Mouse (Mus musculus) hindbrain, embryonic 16.5 days (tissue): Measurements from ENCODE around the gene Tbc1d10c. TPM values are rescaled to one million over a fixed set of nuclear protein-coding genes. Genes with fewer than 3 reads are reported as not detected.

Experiments used
- ATAC-seq: fragments of 200-750 bp; cut with Nextera tagmentation; 2 replicates; pipeline ENCODE4 v1.8.0; 2017; ENCODE audit warnings: moderate TSS enrichment, moderate library complexity
- H3K27ac ChIP-seq: fragments of 300-500 bp; sonication (generic); 2 replicates; pipeline ENCODE4 v1.5.1; 2014; ENCODE audit warnings: low read depth, mild to moderate bottlenecking, control low read depth, low read length, moderate library complexity
- H3K27me3 ChIP-seq: fragments of 300-500 bp; sonication (generic); replicated peaks from 2 replicates; pipeline ENCODE4 v1.6.1; 2014; ENCODE audit warnings: low read length; ENCODE audit not compliant: control insufficient read depth, insufficient read depth
- H3K36me3 ChIP-seq: fragments of 300-500 bp; sonication (generic); 2 replicates; pipeline ENCODE4 v1.6.1; 2014; ENCODE audit warnings: mild to moderate bottlenecking, low read length, moderate library complexity, mixed read lengths; ENCODE audit not compliant: control insufficient read depth, insufficient read depth
- H3K4me1 ChIP-seq: fragments of 300-500 bp; sonication (generic); 2 replicates; pipeline ENCODE4 v1.6.1; 2014; ENCODE audit warnings: low read depth, low read length; ENCODE audit not compliant: control insufficient read depth, insufficient read depth
- H3K4me2 ChIP-seq: fragments of 300-500 bp; sonication (generic); 2 replicates; pipeline ENCODE4 v1.6.1; 2014; ENCODE audit warnings: mild to moderate bottlenecking, low read length, control low read depth, moderate library complexity
- H3K4me3 ChIP-seq: fragments of 300-500 bp; sonication (generic); 2 replicates; pipeline ENCODE4 v1.5.1; 2014; ENCODE audit warnings: mild to moderate bottlenecking, low read length, control low read depth, moderate library complexity
- H3K9ac ChIP-seq: fragments of 300-500 bp; sonication (generic); 2 replicates; pipeline ENCODE4 v1.6.1; 2014; ENCODE audit warnings: low read depth, mild to moderate bottlenecking, control low read depth, low read length, moderate library complexity
- H3K9me3 ChIP-seq: fragments of 300-500 bp; sonication (generic); 2 replicates; pipeline ENCODE4 v1.6.1; 2014; ENCODE audit warnings: mild to moderate bottlenecking, low read length, moderate library complexity; ENCODE audit not compliant: control insufficient read depth
- WGBS: fragments of 180-500 bp; shearing (Covaris S2); extraction: QIAGEN DNeasy Blood & Tissue Kit; methylation state at CpG from one replicate; pipeline ENCODE4 v1.1.7; 2014; 5-methylcytosine and 5-hydroxymethylcytosine counted together
- polyA plus RNA-seq: library from polyadenylated mRNA; unstranded; fragments of >200 nt; fragmentation: Nextera tagmentation; extraction: Ambion mirVana; gene quantifications from 2 replicates; pipeline ENCODE4 v1.2.1, GENCODE M21; 2015

Tbc1d10c gene
- polyA plus RNA-seq, 1 experiment from 2014 or later: 1.1 TPM

GRCm38 (mm10) chr19:4184976-4185975 is 5.8 kb downstream of the Tbc1d10c start:
- no peak overlapping the region for H3K27ac ChIP-seq
- no peak overlapping the region for H3K4me2 ChIP-seq
- WGBS: 67% methylated on average over 15 of the region's 15 CpGs

GRCm38 (mm10) chr19:4183689-4184088 is 7.4 kb downstream of the Tbc1d10c start:
- WGBS: 68% methylated on average over 2 of the region's 2 CpGs
- H3K9ac ChIP-seq: no peak overlapping the region
- no peaks in the 10 kb centered on the region for H3K9me3 ChIP-seq
- no peak overlapping the region for H3K27ac ChIP-seq
- H3K4me2 ChIP-seq: no peak overlapping the region
- no peaks in the 10 kb centered on the region for H3K36me3 ChIP-seq
- peaks cover 5% of the 10 kb centered on the region for H3K4me1 ChIP-seq
- no peak overlapping the region for H3K4me3 ChIP-seq
- no peaks in the 10 kb centered on the region for H3K27me3 ChIP-seq
- ATAC-seq: no peak

More at GRCm38 (mm10) chr19:4184976-4185975, 5.8 kb downstream of the Tbc1d10c start:
- H3K9me3 ChIP-seq: no peaks in the 10 kb centered on the region
- no peak for ATAC-seq
- H3K27me3 ChIP-seq: no peaks in the 10 kb centered on the region
- H3K36me3 ChIP-seq: no peaks in the 10 kb centered on the region
- no peak overlapping the region for H3K9ac ChIP-seq
- H3K4me3 ChIP-seq: no peak overlapping the region
- H3K4me1 ChIP-seq: peaks cover 5% of the 10 kb centered on the region

- Histone ChIP-seq H3K4me2 (no peak overlapping the region), H3K9ac (no peak overlapping the region), H3K4me1 (peaks cover 5% of the 10 kb centered on the region), H3K9me3 (no peaks in the 10 kb centered on the region), H3K36me3 (no peaks in the 10 kb centered on the region), H3K27ac (no peak overlapping the region), H3K4me3 (no peak overlapping the region), H3K27me3 (no peaks in the 10 kb centered on the region)
- peak; percentile 72 for ATAC-seq
- WGBS: 33% methylated on average over 3 of the region's 3 CpGs
These were observed 9.2 kb downstream of the Tbc1d10c start for GRCm38 (mm10) chr19:4181892-4182291.

- H3K4me2 ChIP-seq: no peak overlapping the region
- H3K9ac ChIP-seq: no peak overlapping the region
- H3K9me3 ChIP-seq: no peaks in the 10 kb centered on the region
- no peak for ATAC-seq
- H3K27me3 ChIP-seq: no peaks in the 10 kb centered on the region
- WGBS: 92% methylated on average over 7 of the region's 7 CpGs
- no peaks in the 10 kb centered on the region for H3K36me3 ChIP-seq
- no peak overlapping the region for H3K4me3 ChIP-seq
- no peak overlapping the region for H3K27ac ChIP-seq
- peaks cover 7% of the 10 kb centered on the region for H3K4me1 ChIP-seq
These were observed 10.7 kb downstream of the Tbc1d10c start for GRCm38 (mm10) chr19:4180411-4180810.

GRCm38 (mm10) chr19:4175368-4175947 is 15.6 kb downstream of the Tbc1d10c start, which contains the start of gene Carns1:
TSS of gene Carns1 (minus strand) at chr19:4175479.
- 6% methylated on average over 11 of the region's 11 CpGs for WGBS
- no peak for ATAC-seq

GRCm38 (mm10) chr19:4172925-4173324 is 18.2 kb downstream of the Tbc1d10c start:
- WGBS: 61% methylated on average over 11 of the region's 11 CpGs
- Histone ChIP-seq H3K9ac (no peak overlapping the region; the same call in 1 of the 2 replicates), H3K4me2 (no peak overlapping the region), H3K27ac (no peak overlapping the region), H3K9me3 (no peaks in the 10 kb centered on the region), H3K36me3 (no peaks in the 10 kb centered on the region), H3K4me3 (no peak overlapping the region), H3K27me3 (no peaks in the 10 kb centered on the region), H3K4me1 (peaks cover 11% of the 10 kb centered on the region)
- ATAC-seq: no peak

More at GRCm38 (mm10) chr19:4175368-4175947, 15.6 kb downstream of the Tbc1d10c start, which contains the start of gene Carns1:
- Histone ChIP-seq H3K27ac (no peak within 1 kb of the TSS), H3K4me3 (no peak within 1 kb of the TSS), H3K36me3 (no peaks in the 10 kb centered on the region), H3K27me3 (no peaks in the 10 kb centered on the region), H3K4me1 (peaks cover 6% of the 10 kb centered on the region), H3K9ac (peak within 1 kb of the TSS; percentile 35; the same call in 1 of the 2 replicates), H3K9me3 (no peaks in the 10 kb centered on the region), H3K4me2 (peak within 1 kb of the TSS; percentile 37)

- no peak for ATAC-seq
- H3K27me3 ChIP-seq: no peaks in the 10 kb centered on the region
- no peak overlapping the region; the same call in 1 of the 2 replicates for H3K4me2 ChIP-seq
- no peaks in the 10 kb centered on the region for H3K36me3 ChIP-seq
- no peaks in the 10 kb centered on the region for H3K9me3 ChIP-seq
- WGBS: 64% methylated on average over 13 of the region's 13 CpGs
- no peak overlapping the region for H3K27ac ChIP-seq
- H3K4me1 ChIP-seq: peaks cover 11% of the 10 kb centered on the region
- H3K9ac ChIP-seq: peak overlapping the region; percentile 38
- no peak overlapping the region for H3K4me3 ChIP-seq
These were observed 19.4 kb downstream of the Tbc1d10c start for GRCm38 (mm10) chr19:4171393-4172290.

GRCm38 (mm10) chr19:4170723-4171392 is 20.2 kb downstream of the Tbc1d10c start:
- 90% methylated on average over 10 of the region's 10 CpGs for WGBS
- Histone ChIP-seq H3K4me3 (no peak overlapping the region), H3K27ac (no peak overlapping the region), H3K4me2 (no peak overlapping the region), H3K4me1 (peaks cover 11% of the 10 kb centered on the region), H3K27me3 (no peaks in the 10 kb centered on the region), H3K36me3 (no peaks in the 10 kb centered on the region), H3K9me3 (no peaks in the 10 kb centered on the region), H3K9ac (no peak overlapping the region)
- no peak for ATAC-seq
